Mouse (Mus musculus) MEL (cell line): ENCODE measurements at regions not wholly inside any gene's neighbourhood (a gene's known extent, or its start where the extent isn't known, plus 50 kb on each side); places are given as distances from the start of the nearest gene placed in this dataset.

ENCODE experiments used
- DNase-seq: peaks from one replicate; pipeline ENCODE4 v3.0.0; 2011; ENCODE audit warnings: low read depth, low spot score
- H3K27ac ChIP-seq: 2 replicates; pipeline ENCODE4 v1.5.1; 2012; ENCODE audit warnings: low read depth, mild to moderate bottlenecking, control low read depth, low read length, moderate library complexity; ENCODE audit not compliant: control insufficient read depth
- H3K27me3 ChIP-seq, 2 experiments: fragments of 150-350 bp in 1 of 2; sonication (generic) in 1 of 2; 2 replicates each; pipeline ENCODE4 v1.6.1; 2012; ENCODE audit warnings: low read length in 2 of 2, mild to moderate bottlenecking in 2 of 2, improper control_type of control experiment in 1 of 2, moderate library complexity in 1 of 2; ENCODE audit not compliant: insufficient read depth in 2 of 2, control insufficient read depth in 1 of 2
- H3K36me3 ChIP-seq, 2 experiments: 2 replicates each; pipeline ENCODE4 v1.6.1; 2012 to 2014; ENCODE audit warnings: low read length in 2 of 2, improper control_type of control experiment in 1 of 2, inconsistent platforms in 1 of 2, mild to moderate bottlenecking in 1 of 2; ENCODE audit not compliant: insufficient read depth in 2 of 2, control insufficient read depth in 1 of 2
- H3K4me1 ChIP-seq, 2 experiments: fragments of 150-350 bp in 1 of 2; sonication (generic) in 1 of 2; 2 replicates each; pipeline ENCODE4 v1.6.1; 2012; ENCODE audit warnings: low read length in 2 of 2, improper control_type of control experiment in 1 of 2, mild to moderate bottlenecking in 1 of 2; ENCODE audit not compliant: insufficient read depth in 2 of 2, control insufficient read depth in 1 of 2
- H3K4me3 ChIP-seq, 2 experiments: fragments of 150-350 bp in 1 of 2; sonication (generic) in 1 of 2; 2 replicates each; pipeline ENCODE4 v1.5.1; 2012; ENCODE audit warnings: low read depth in 2 of 2, low read length in 2 of 2, mild to moderate bottlenecking in 2 of 2, moderate library complexity in 2 of 2, control low read depth in 1 of 2, improper control_type of control experiment in 1 of 2; ENCODE audit not compliant: control insufficient read depth in 1 of 2, insufficient read depth in 1 of 2
- H3K79me2 ChIP-seq: 2 replicates; pipeline ENCODE4 v1.6.1; 2012; ENCODE audit warnings: mild to moderate bottlenecking, low read length, moderate library complexity; ENCODE audit not compliant: control insufficient read depth, poor library complexity, insufficient read depth
- H3K9ac ChIP-seq: 2 replicates; pipeline ENCODE4 v1.6.1; 2012; ENCODE audit warnings: low read depth, mild to moderate bottlenecking, control low read depth, low read length, moderate library complexity; ENCODE audit not compliant: control insufficient read depth, poor library complexity, severe bottlenecking
- H3K9me3 ChIP-seq: fragments of 150-350 bp; sonication (generic); replicated peaks from 2 replicates; pipeline ENCODE4 v1.6.1; 2012; ENCODE audit warnings: mild to moderate bottlenecking, low read length, improper control_type of control experiment, moderate library complexity; ENCODE audit not compliant: insufficient read depth
- CHD1 ChIP-seq: IDR thresholded peaks from 2 replicates; pipeline ENCODE4 v1.6.1; 2012; ENCODE audit warnings: low read depth, mild to moderate bottlenecking, inconsistent platforms, low read length, improper control_type of control experiment
- CTCF ChIP-seq, 3 experiments: IDR thresholded peaks in 2 of 3; conservative IDR thresholded peaks in 1 of 3; 2 replicates each; pipeline ENCODE4 v1.5.1; 2011 to 2012; ENCODE audit warnings: low read length in 3 of 3, low read depth in 2 of 3, mild to moderate bottlenecking in 2 of 3, improper control_type of control experiment in 1 of 3, inconsistent platforms in 1 of 3, mixed read lengths in 1 of 3, moderate library complexity in 1 of 3; ENCODE audit not compliant: control insufficient read depth in 1 of 3, insufficient read depth in 1 of 3, poor library complexity in 1 of 3, severe bottlenecking in 1 of 3
- E2F4 ChIP-seq: IDR thresholded peaks from 2 replicates; pipeline ENCODE4 v1.6.1; 2011; ENCODE audit warnings: low read depth, low read length, improper control_type of control experiment, borderline replicate concordance
- ETS1 ChIP-seq: IDR thresholded peaks from 2 replicates; pipeline ENCODE4 v1.6.1; 2012; ENCODE audit warnings: low read depth, mild to moderate bottlenecking, inconsistent platforms, low read length, improper control_type of control experiment, moderate library complexity
- GABPA ChIP-seq: IDR thresholded peaks from 2 replicates; pipeline ENCODE4 v1.6.1; 2012; ENCODE audit warnings: low read depth, mild to moderate bottlenecking, inconsistent platforms, low read length, improper control_type of control experiment, moderate library complexity
- KAT2A ChIP-seq: conservative IDR thresholded peaks from 2 replicates; pipeline ENCODE4 v1.6.1; 2012; ENCODE audit warnings: low read depth, low read length, improper control_type of control experiment, inconsistent platforms
- MAZ ChIP-seq: IDR thresholded peaks from 2 replicates; pipeline ENCODE4 v1.6.1; 2012; ENCODE audit warnings: low read depth, mild to moderate bottlenecking, inconsistent platforms, low read length, improper control_type of control experiment
- MEF2A ChIP-seq: IDR thresholded peaks from 2 replicates; pipeline ENCODE4 v1.6.1; 2014; ENCODE audit warnings: low read depth, mild to moderate bottlenecking, inconsistent platforms, low read length, improper control_type of control experiment; ENCODE audit not compliant: poor library complexity, insufficient replicate concordance, severe bottlenecking; ENCODE audit errors: extremely low read depth
- NRF1 ChIP-seq: IDR thresholded peaks from 2 replicates; pipeline ENCODE4 v1.6.1; 2014; ENCODE audit warnings: low read depth, mild to moderate bottlenecking, inconsistent platforms, low read length, improper control_type of control experiment, moderate library complexity; ENCODE audit not compliant: poor library complexity, insufficient read depth, severe bottlenecking
- POLR2AphosphoS2 ChIP-seq: IDR thresholded peaks from 2 replicates; pipeline ENCODE4 v1.6.1; 2011; ENCODE audit warnings: low read length, improper control_type of control experiment
- RCOR1 ChIP-seq: IDR thresholded peaks from 2 replicates; pipeline ENCODE4 v1.6.1; 2012; ENCODE audit warnings: low read depth, mild to moderate bottlenecking, inconsistent platforms, low read length, improper control_type of control experiment
- SMC3 ChIP-seq: IDR thresholded peaks from 2 replicates; pipeline ENCODE4 v1.6.1; 2011; ENCODE audit warnings: low read depth, low read length, improper control_type of control experiment
- TAL1 ChIP-seq: IDR thresholded peaks from 2 replicates; pipeline ENCODE4 v1.6.1; 2012; ENCODE audit warnings: mild to moderate bottlenecking, inconsistent platforms, low read length, moderate library complexity, mixed read lengths
- TCF12 ChIP-seq: IDR thresholded peaks from 2 replicates; pipeline ENCODE4 v1.6.1; 2014; ENCODE audit warnings: low read depth, mild to moderate bottlenecking, inconsistent platforms, low read length, improper control_type of control experiment, moderate library complexity
- UBTF ChIP-seq: IDR thresholded peaks from 2 replicates; pipeline ENCODE4 v1.6.1; 2012; ENCODE audit warnings: low read depth, mild to moderate bottlenecking, inconsistent platforms, low read length, improper control_type of control experiment, moderate library complexity, borderline replicate concordance; ENCODE audit not compliant: insufficient read depth
- USF1 ChIP-seq: IDR thresholded peaks from 2 replicates; pipeline ENCODE4 v1.6.1; 2014; ENCODE audit warnings: low read depth, mild to moderate bottlenecking, inconsistent platforms, low read length, improper control_type of control experiment, moderate library complexity
- USF2 ChIP-seq, 2 experiments: IDR thresholded peaks; 2 replicates each; pipeline ENCODE4 v1.6.1; 2011 to 2012; ENCODE audit warnings: improper control_type of control experiment in 2 of 2, low read length in 2 of 2, borderline replicate concordance in 1 of 2, inconsistent platforms in 1 of 2, low read depth in 1 of 2, mild to moderate bottlenecking in 1 of 2; ENCODE audit not compliant: insufficient read depth in 1 of 2
- ZC3H11A ChIP-seq: IDR thresholded peaks from 2 replicates; pipeline ENCODE4 v1.6.1; 2012; ENCODE audit warnings: low read depth, mild to moderate bottlenecking, inconsistent platforms, low read length, improper control_type of control experiment
- ZKSCAN1 ChIP-seq: IDR thresholded peaks from 2 replicates; pipeline ENCODE4 v1.6.1; 2012; ENCODE audit warnings: low read depth, mild to moderate bottlenecking, inconsistent platforms, low read length, improper control_type of control experiment, moderate library complexity
- ZMIZ1 ChIP-seq: IDR thresholded peaks from 2 replicates; pipeline ENCODE4 v1.6.1; 2012; ENCODE audit warnings: low read depth, mild to moderate bottlenecking, inconsistent platforms, low read length, improper control_type of control experiment, moderate library complexity

GRCm38 (mm10) chr1:90369287-90369686, 165.5 kb downstream of the Ackr3 start:
- H3K79me2 ChIP-seq: no peaks in the 10 kb centered on the region
- TF ChIP-seq MEF2A: no peak
- TF ChIP-seq TCF12: no peak
- TF ChIP-seq ETS1: no peak
- TF ChIP-seq SMC3: no peak
- TF ChIP-seq CHD1: no peak
- TF ChIP-seq KAT2A: no peak
- no peak for TF ChIP-seq ZMIZ1
- TF ChIP-seq MAZ: no peak
- no peak for TF ChIP-seq TAL1
- TF ChIP-seq ZC3H11A: no peak
- no peak for TF ChIP-seq E2F4
- TF ChIP-seq ZKSCAN1: no peak
- TF ChIP-seq USF2 (IDR thresholded peaks at IDR 0.05; ENCODE audit: borderline replicate concordance in 1 of 2, insufficient read depth in 1 of 2, low read depth in 1 of 2, low read length in 2 of 2): no peak
- no peak for TF ChIP-seq POLR2AphosphoS2
- TF ChIP-seq CTCF (IDR thresholded peaks at IDR 0.05 in 2 of 3, conservative IDR thresholded peaks at IDR 0.05 in 1 of 3; ENCODE audit: control insufficient read depth in 1 of 3, insufficient read depth in 1 of 3, low read depth in 2 of 3, low read length in 3 of 3, poor library complexity in 1 of 3, severe bottlenecking in 1 of 3): no peak
- no peak for TF ChIP-seq USF1
- TF ChIP-seq UBTF: no peak
- TF ChIP-seq NRF1: no peak
- TF ChIP-seq RCOR1: no peak
- H3K36me3 ChIP-seq: no peaks in the 10 kb centered on the region
- no peak overlapping the region for H3K4me3 ChIP-seq
- no peaks in the 10 kb centered on the region for H3K9me3 ChIP-seq
- no peak overlapping the region for H3K9ac ChIP-seq
- DNase-seq: no peak
- H3K4me1 ChIP-seq: no peaks in the 10 kb centered on the region
- no peak overlapping the region for H3K27ac ChIP-seq
- no peaks in the 10 kb centered on the region for H3K27me3 ChIP-seq

GRCm38 (mm10) chr1:90370766-90371165, 167.0 kb downstream of the Ackr3 start:
- no peak overlapping the region for H3K9ac ChIP-seq
- no peak for TF ChIP-seq GABPA
- no peak for TF ChIP-seq RCOR1
- TF ChIP-seq, all 39 proteins: peak for 0
- Histone ChIP-seq H3K27ac (no peak overlapping the region), H3K36me3 (no peaks in the 10 kb centered on the region), H3K4me1 (no peaks in the 10 kb centered on the region), H3K27me3 (no peaks in the 10 kb centered on the region), H3K9me3 (no peaks in the 10 kb centered on the region), H3K79me2 (no peaks in the 10 kb centered on the region), H3K4me3 (no peak overlapping the region)
- DNase-seq: no peak
